Mouse (Mus musculus) right cerebral cortex, postnatal 10 days (tissue): ENCODE results near the gene Trim3.

Source experiments
- DNase-seq, 2 experiments: peaks; one replicate each; pipeline ENCODE4 v3.0.0; 2021; ENCODE audit warnings: low spot score in 2 of 2

Trim3 gene

GRCm38 (mm10) chr7:105608467-105608866, 24.9 kb downstream of the Trim3 start:
- no peak for DNase-seq

DNA sequence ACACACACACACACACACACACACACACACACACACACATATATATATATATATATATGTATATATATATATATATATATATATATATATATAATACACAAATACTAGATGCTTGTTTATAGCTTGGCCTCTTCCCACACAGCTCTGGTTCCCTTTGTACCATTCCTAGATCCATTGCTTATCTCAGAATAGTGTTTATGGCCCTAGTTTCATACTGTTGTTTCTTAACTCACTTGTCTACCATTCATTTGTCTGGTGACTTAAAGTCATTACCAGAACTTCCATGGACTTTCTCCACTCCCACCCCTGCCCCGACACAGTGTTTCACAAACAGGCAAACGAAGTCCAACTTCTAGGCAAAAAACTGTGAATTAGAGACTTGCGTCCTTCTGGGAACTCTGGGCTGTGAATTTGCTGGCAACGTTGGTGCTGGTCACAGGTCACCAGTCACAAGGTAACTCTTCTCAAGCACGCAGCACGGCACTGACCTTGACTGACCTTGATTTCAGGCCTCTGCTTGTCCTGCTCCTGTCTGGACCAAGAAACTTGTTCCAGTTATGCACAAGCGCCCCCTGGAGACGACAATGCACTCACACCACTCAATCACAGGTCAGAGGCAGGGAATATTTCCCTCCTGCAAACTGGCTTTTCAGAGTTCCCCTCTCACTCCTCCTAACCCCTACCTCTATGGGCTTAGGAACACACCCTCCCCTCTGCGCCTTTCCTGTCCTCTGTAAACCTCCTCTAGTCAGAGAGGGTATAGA, 30.3 kb downstream of the Trim3 start:
- DNase-seq: peak; percentile 53 to 70

GRCm38 (mm10) chr7:105590097-105590496, 43.3 kb downstream of the Trim3 start:
- no peak for DNase-seq

- DNase-seq: no peak
Measured at GRCm38 (mm10) chr7:105588325-105588912, 45.0 kb downstream of the Trim3 start.

DNA sequence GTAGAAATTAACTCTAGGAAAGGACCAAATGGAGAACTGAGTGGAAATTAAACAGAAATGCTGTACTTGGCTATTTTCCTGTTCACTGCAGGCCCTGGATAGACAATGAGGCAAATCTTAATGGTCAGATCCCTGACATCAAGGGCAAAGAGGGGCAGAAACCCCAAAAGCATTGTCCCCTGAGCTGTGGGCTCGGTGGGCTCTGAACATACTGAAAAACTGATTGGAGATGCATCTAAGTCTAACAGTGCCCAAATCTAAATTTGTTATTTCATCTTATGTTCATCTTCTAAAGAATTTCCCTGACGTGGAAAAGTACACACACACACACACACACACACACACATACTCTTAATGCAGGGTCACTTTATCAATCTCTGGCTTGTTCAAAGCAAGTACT, 51.4 kb downstream of the Trim3 start:
- no peak for DNase-seq

DNA sequence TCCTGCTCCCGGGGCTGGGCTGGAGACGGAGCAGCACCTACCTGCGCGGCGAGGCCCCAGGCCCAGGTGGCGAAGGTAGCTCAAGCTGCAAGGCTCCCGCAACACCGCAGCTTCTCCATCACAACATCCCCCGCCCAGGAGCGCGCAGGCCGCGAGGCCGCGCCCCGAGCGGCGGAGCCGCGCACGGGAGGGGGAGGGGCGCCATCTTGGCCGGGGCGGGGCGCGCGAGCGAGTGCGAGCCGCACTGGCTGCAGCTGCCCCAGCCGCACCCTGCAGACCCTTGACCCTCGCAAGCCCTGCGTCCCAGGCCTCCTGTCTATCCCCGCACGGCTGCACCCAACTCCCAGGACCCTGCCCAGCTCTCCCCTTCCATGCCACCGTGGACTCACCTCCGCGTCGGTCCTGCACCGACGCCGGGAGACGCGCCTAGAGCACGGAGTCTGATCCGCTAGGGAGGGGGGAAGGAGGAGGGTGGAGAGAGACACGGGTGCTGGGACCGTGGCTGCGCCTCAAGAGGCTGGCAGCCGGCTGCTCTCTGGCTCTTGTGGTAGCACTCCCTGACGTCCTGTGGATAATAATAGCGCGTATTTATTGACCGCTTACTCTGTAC, 52.2 kb downstream of the Trim3 start, which contains the start of gene Apbb1:
Apbb1 (minus strand) TSS at position 560 of the 610 bp plus-strand sequence.
- DNase-seq: peak; percentile 85

GRCm38 (mm10) chr7:105580627-105581089, 52.7 kb downstream of the Trim3 start:
- DNase-seq: peak; percentile 59 to 65

DNA sequence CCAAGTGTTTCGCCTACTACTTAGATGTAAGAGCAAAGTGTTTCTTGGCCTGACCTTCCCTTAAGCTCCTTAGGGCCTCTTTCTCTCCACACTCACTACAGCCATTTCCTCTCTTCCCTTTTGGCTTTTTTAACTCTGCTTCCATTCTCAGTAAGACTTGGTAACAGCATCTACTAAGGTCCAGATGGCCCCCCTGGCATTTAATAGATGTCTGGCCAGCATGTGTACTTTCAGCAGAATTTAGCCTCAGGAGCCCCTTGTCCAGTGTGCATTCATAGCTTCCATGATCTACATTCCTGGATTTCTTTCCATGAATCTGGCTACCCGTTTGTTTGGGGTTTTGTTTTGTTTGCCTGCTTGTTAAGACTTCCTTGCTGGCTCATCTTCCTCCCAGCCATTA, 54.9 kb downstream of the Trim3 start:
- no peak for DNase-seq

GRCm38 (mm10) chr7:105577377-105577871, 55.9 kb downstream of the Trim3 start:
- no peak for DNase-seq

DNA sequence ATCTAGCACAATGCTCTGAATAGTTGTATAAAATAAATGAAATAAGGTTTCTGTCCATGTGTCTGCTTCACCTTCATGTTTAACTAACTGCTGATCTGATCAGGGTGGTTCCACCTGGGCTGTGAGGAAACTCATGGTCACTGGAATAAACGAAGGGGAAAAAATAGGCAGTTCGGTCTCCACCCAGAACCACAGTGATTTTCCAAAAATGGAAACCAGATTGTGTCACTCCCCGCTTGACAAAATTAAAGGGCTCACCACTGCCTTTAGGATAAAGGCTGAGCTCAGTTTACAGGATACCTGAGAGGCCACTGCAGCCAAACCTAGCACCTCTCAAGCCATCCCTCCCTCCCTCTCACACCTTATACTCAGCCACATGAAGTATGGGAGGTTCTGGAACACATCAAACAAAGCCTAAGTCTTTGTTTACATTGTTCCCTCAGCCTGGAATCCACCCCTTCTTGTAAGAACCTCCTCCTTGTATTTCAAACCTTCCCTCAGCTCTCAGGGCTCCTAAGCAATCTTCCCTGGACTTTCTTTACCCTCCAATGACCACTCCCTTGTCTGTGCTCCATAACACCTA, 57.1 kb downstream of the Trim3 start:
- DNase-seq: no peak

DNA sequence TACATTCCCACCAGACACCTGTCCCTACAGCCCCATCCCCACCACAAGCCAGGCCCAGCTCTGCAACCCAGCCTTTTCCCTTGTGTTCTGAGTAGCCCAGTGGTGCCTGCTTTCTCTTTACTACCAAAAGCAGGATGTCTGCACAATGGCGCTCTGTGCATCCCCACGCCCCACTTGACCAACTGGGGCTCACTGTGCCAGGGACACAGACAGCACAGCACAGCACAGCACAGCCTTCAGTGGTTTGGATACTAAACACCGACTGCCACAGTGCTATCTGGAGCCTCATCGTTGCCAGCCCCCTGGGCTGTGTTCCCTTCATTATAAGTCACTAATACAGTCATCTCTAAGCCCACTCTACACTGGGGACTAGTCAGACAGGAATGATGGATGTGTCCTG, 58.8 kb downstream of the Trim3 start:
- peak in 1 of 2 experiments; percentile 37 for DNase-seq

GRCm38 (mm10) chr7:105572949-105573348, 60.4 kb downstream of the Trim3 start:
- no peak for DNase-seq

- DNase-seq: no peak
Measured at GRCm38 (mm10) chr7:105570756-105571155, 62.6 kb downstream of the Trim3 start.

DNA sequence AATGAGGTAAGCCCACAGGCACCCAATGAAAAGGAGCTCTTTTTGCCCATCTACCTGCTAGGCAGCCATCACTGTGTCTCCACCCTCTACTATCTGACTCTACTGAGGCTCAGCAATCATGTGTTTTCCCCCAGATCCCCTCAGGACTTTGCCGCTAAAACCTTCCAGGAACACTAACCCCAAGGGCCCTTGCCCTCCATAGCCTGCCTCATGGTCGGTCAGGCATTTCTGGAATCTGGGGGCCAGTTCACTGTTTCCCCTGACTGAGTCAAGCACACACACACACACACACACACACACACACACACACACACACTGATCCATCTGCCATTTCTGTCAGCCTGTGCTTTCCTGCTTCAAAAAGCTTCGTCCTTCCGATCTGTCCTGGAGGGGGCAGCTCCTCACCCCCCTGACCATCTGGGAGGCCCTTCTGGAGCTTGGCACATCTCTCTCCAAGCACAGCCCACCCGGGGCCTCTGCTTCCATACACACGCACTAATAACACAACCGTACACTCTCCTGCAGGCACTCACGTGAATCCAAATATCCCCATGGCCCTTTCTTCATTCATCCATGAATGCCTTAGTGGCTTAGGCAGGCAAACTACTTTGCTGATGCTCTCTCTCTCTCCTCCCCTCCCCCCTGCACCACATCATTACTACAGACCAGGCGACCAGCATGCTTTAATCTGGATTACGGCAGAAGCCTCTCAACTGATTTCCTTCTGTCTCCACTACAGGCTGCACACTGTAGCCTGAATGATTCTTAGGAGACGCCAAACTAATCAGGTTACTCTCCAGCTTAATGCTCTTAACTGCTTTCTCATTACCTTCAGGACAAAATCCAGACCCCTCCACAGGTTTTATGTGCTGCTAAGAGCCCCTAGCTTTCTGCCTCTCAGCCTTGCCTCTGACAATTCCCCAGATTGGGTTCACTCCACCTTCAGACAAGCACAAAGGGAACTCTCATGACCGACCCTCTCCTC, 63.6 kb downstream of the Trim3 start:
- peak; percentile 57 to 71 for DNase-seq

DNA sequence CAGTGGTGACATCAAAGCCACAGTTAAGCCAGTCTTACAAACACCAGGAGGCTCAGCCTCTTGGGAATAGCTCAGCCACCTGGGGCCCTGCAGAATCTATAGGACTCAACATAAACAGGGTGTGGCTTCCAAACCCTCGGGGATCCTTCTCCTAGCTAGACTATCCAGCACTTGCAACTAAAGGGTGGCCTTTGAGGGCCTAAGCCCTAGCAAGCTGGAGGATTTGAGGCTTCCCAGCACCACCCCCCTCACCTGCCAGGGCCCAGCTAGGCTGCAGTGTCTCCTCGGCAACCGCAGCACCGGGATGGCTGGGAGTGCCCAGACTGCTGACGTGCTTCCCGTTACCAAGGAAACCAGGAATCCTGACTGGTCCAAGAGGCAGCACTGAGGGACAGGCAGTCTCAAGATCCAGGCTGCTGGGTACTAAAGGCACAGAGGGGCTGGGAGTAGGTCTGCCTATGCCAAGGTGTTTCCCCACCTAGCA, 64.3 kb downstream of the Trim3 start:
- DNase-seq: peak; percentile 92 to 95

- DNase-seq: peak; percentile 85 to 91
Measured at GRCm38 (mm10) chr7:105568583-105568982, 64.8 kb downstream of the Trim3 start.

DNA sequence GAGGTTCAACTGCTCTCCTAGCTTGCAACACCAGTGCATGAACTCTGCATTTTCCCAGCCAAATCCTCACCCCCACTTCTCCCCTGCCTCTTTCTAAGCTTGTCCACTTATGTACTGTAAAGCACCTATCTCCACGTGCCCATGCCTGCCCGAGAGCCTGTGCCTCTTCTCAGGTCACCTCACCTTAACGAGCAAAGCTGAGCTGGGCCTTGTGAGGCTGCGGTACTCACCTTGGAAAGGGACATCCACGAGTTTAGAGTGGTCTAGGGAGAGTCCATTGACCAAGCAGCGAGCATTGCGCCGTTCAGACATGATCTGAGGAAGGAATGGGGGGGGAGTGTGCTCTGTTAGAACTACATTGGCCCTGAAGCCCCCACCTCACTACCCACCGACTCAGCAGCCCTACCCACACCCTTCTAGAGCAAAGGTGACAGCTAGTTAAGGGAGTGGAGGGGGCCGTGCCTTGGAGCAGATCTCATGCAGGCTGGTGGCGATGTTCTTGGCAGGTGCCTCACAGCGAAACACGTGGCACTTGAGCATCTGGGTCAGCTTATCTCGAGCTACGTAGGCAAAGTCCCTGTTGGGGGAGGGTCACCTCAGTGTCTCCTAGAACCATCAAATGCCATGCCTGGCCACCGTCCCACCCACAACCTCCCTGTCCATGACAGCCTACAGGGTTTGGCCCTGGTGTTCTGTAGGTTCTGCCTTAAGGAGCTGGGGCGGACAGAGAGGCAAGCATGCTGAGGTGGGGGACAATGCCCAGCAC, 68.1 kb downstream of the Trim3 start:
- DNase-seq: peak in 1 of 2 experiments; percentile 56

- no peak for DNase-seq
Measured at GRCm38 (mm10) chr7:105563367-105563766, 70.0 kb downstream of the Trim3 start.

- no peak for DNase-seq
Measured at GRCm38 (mm10) chr7:105562317-105562716, 71.1 kb downstream of the Trim3 start.

- peak; percentile 76 to 77 for DNase-seq
Measured at GRCm38 (mm10) chr7:105559016-105559415, 74.4 kb downstream of the Trim3 start.
